Mouse (Mus musculus) liver, embryonic 14.5 days (tissue): ENCODE measurements around the gene Ppfia3. TPM values are rescaled to one million over a fixed set of nuclear protein-coding genes. Genes with fewer than 3 reads are reported as not detected.
A peak's percentile ranks its signal among the peaks of the same experiment; 100 is the strongest.

Experiments used
- ATAC-seq: fragments of 200-750 bp; cut with Nextera tagmentation; 2 replicates; pipeline ENCODE4 v1.8.0; 2017; ENCODE audit warnings: moderate number of reproducible peaks, mild to moderate bottlenecking, moderate library complexity; ENCODE audit not compliant: insufficient read depth
- DNase-seq, 3 experiments: peaks; one replicate each; pipeline ENCODE4 v3.0.0-alpha.2; 2012 to 2013; ENCODE audit warnings: low read depth in 3 of 3, low spot score in 3 of 3
- H3K27ac ChIP-seq: fragments of 300-500 bp; sonication (generic); 2 replicates; pipeline ENCODE4 v1.5.1; 2014; ENCODE audit warnings: moderate library complexity, mild to moderate bottlenecking, control low read depth, inconsistent platforms
- H3K27me3 ChIP-seq: fragments of 300-500 bp; sonication (generic); 2 replicates; pipeline ENCODE4 v1.6.1; 2014; ENCODE audit warnings: mild to moderate bottlenecking, low read length, moderate library complexity; ENCODE audit not compliant: control insufficient read depth, insufficient read depth
- H3K36me3 ChIP-seq: fragments of 300-500 bp; sonication (generic); replicated peaks from 2 replicates; pipeline ENCODE4 v1.6.1; 2014; ENCODE audit warnings: low read depth; ENCODE audit not compliant: control insufficient read depth, insufficient read depth
- H3K4me1 ChIP-seq, 2 experiments: fragments of 200-500 bp in 1 of 2; fragments of 300-500 bp in 1 of 2; sonication (generic) in 1 of 2; replicated peaks; 2 replicates each; pipeline ENCODE4 v1.6.1; 2012 to 2014; ENCODE audit warnings: antibody characterized with exemption in 1 of 2, inconsistent platforms in 1 of 2, low read length in 1 of 2; ENCODE audit not compliant: control insufficient read depth in 2 of 2, insufficient read depth in 2 of 2
- H3K4me2 ChIP-seq: fragments of 300-500 bp; sonication (generic); 2 replicates; pipeline ENCODE4 v1.6.1; 2014; ENCODE audit warnings: low read depth, mild to moderate bottlenecking, control low read depth, moderate library complexity
- H3K4me3 ChIP-seq, 2 experiments: fragments of 200-500 bp in 1 of 2; fragments of 300-500 bp in 1 of 2; sonication (generic) in 1 of 2; 2 replicates each; pipeline ENCODE4 v1.5.1; 2012 to 2014; ENCODE audit warnings: low read depth in 2 of 2, low read length in 2 of 2, mild to moderate bottlenecking in 2 of 2, control low read depth in 1 of 2, inconsistent platforms in 1 of 2, moderate library complexity in 1 of 2; ENCODE audit not compliant: insufficient read depth in 1 of 2
- H3K9ac ChIP-seq: fragments of 300-500 bp; sonication (generic); replicated peaks from 2 replicates; pipeline ENCODE4 v1.6.1; 2014; ENCODE audit warnings: mild to moderate bottlenecking, control low read depth, moderate library complexity
- H3K9me3 ChIP-seq: fragments of 300-500 bp; sonication (generic); 2 replicates; pipeline ENCODE4 v1.6.1; 2016; ENCODE audit warnings: low read length, mixed read lengths; ENCODE audit not compliant: control insufficient read depth
- CTCF ChIP-seq: IDR thresholded peaks from 2 replicates; pipeline ENCODE4 v1.5.1; 2016; ENCODE audit warnings: antibody characterized with exemption, low read depth, control low read depth
- EP300 ChIP-seq: IDR thresholded peaks from 2 replicates; pipeline ENCODE4 v1.6.1; 2016; ENCODE audit warnings: antibody characterized with exemption, low read depth
- WGBS: fragments of 180-500 bp; shearing (Covaris S2); extraction: QIAGEN DNeasy Blood & Tissue Kit; methylation state at CpG from one replicate; pipeline ENCODE4 v1.1.7; 2014; ENCODE audit not compliant: insufficient replicate concordance; 5-methylcytosine and 5-hydroxymethylcytosine counted together
- polyA plus RNA-seq, 2 experiments: library from polyadenylated mRNA; depleted of rRNA in 1 of 2; stranded (reverse) in 1 of 2; unstranded in 1 of 2; fragments of >200 nt; fragmentation: Nextera tagmentation in 1 of 2; extraction: Ambion mirVana in 1 of 2; gene quantifications; 2 replicates each; pipeline versions ENCODE4 v1.2.1 to v1.2.3; 2012 to 2014

Gene Ppfia3
- polyA plus RNA-seq, 2 experiments, result 0.21 TPM; not detected in 1

DNA sequence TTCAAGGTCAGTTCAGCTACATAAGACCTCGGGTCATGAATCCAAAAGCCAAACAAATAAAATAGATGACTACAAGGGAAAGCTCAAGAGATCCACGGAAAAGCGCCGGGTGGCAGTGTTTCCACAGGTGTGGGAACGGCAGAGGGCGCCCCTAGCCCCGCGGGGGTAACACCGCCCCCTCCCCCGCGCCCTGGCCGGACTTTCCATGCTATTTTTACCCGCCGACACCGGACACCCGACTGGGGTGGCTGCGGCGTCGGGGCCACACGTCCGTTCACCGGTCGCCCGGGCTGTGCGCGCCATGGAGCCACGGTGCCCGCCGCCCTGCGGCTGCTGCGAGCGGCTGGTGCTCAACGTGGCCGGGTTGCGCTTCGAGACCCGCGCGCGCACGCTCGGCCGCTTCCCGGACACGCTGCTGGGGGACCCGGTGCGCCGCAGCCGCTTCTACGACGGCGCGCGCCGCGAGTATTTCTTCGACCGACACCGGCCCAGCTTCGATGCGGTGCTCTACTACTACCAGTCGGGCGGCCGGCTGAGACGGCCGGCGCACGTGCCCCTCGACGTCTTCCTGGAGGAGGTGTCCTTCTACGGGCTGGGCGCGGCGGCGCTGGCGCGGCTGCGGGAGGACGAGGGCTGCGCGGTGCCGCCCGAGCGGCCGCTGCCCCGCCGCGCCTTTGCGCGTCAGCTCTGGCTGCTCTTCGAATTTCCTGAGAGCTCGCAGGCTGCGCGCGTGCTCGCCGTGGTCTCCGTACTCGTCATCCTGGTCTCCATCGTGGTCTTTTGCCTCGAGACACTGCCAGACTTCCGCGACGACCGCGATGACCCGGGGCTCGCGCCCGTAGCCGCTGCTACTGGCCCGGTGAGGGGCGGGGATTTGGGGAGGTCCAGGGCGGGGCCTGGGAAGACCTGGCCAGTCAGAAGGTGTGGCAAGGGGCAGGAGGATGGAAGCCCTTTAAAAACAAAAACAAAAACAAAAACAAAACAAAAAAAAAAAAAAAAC, 39.6 kb upstream of the Ppfia3 start:
- no peak for TF ChIP-seq EP300
- no peak for TF ChIP-seq CTCF
- Histone ChIP-seq H3K27me3 (peaks cover 63% of the 10 kb centered on the region), H3K36me3 (no peaks in the 10 kb centered on the region), H3K4me2 (peak overlapping the region; percentile 41), H3K4me3 (peak overlapping the region; percentile 10 to 27; a peak in 3 of 4 replicates), H3K27ac (no peak overlapping the region), H3K9me3 (no peaks in the 10 kb centered on the region), H3K4me1 (no peaks in the 10 kb centered on the region), H3K9ac (no peak overlapping the region)
- DNase-seq (no peak), ATAC-seq (no peak)
- 2% methylated on average over 113 of the region's 114 CpGs for WGBS

GRCm38 (mm10) chr7:45405091-45406075, 38.6 kb upstream of the Ppfia3 start, which contains the start of gene Kcna7:
Gene Kcna7 (plus strand): TSS chr7:45405653.
- no peak for DNase-seq
- Histone ChIP-seq H3K9ac (no peak within 1 kb of the TSS), H3K36me3 (no peaks in the 10 kb centered on the region), H3K9me3 (no peaks in the 10 kb centered on the region), H3K27me3 (peaks cover 53% of the 10 kb centered on the region), H3K4me1 (no peaks in the 10 kb centered on the region), H3K27ac (no peak within 1 kb of the TSS), H3K4me2 (peak within 1 kb of the TSS; percentile 41), H3K4me3 (peak within 1 kb of the TSS in 1 of 2 experiments; percentile 27; a peak in 2 of 4 replicates)
- ATAC-seq, result no peak
- WGBS, result 10% methylated on average over 28 of the region's 28 CpGs
- no peak for TF ChIP-seq EP300
- peak; percentile 96 for TF ChIP-seq CTCF

GRCm38 (mm10) chr7:45403532-45404261, 36.9 kb upstream of the Ppfia3 start:
- ATAC-seq, result no peak
- WGBS, result 36% methylated on average over 6 of the region's 6 CpGs
- TF ChIP-seq CTCF (peak; percentile 72), EP300 (no peak)

DNA sequence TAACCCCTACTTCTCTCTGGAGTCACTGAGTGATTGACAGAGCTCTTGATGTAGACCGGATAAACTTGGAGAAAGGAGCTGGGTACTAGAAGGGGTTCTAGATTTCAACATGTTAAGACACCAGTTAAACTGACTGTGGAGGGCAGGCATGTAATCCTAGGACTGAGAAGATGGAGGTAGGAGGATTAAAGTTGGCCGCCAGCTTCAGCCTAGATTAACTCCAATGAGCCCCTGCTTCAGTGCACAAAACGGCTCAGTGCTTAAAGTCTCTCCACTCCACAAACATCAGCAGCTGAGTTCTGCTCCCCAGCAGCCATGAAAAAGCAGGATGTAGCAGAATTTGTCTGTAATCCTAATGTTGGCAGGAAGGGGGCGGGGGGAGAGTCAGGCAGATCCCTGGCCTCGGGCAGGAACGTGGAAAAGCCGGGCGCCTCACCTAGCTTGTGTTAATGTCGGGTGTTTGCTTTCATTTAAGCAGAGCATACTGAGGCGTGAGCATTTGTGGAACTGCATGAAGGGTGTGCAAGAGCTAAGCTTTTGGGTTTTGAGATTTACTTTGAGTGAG, 34.8 kb upstream of the Ppfia3 start:
- Histone ChIP-seq H3K9me3 (no peaks in the 10 kb centered on the region), H3K4me3 (no peak overlapping the region), H3K4me1 (peaks cover 3 to 4% of the 10 kb centered on the region in 2 experiments; a peak in 3 of 4 replicates), H3K27ac (no peak overlapping the region), H3K27me3 (peaks cover 16% of the 10 kb centered on the region), H3K4me2 (no peak overlapping the region), H3K9ac (no peak overlapping the region), H3K36me3 (no peaks in the 10 kb centered on the region)
- TF ChIP-seq CTCF (no peak), EP300 (no peak)
- no peak for ATAC-seq
- WGBS, result 68% methylated on average over 10 of the region's 10 CpGs
- DNase-seq, result no peak

More at GRCm38 (mm10) chr7:45403532-45404261, 36.9 kb upstream of the Ppfia3 start:
- no peak overlapping the region for H3K27ac ChIP-seq
- no peak overlapping the region for H3K4me3 ChIP-seq
- no peak overlapping the region for H3K4me2 ChIP-seq
- DNase-seq, result peak; percentile 45 to 50 (median 47)
- H3K27me3 ChIP-seq, result peaks cover 37% of the 10 kb centered on the region
- no peaks in the 10 kb centered on the region for H3K36me3 ChIP-seq
- H3K9me3 ChIP-seq, result no peaks in the 10 kb centered on the region
- no peaks in the 10 kb centered on the region for H3K4me1 ChIP-seq
- H3K9ac ChIP-seq, result no peak overlapping the region
